Mouse (Mus musculus) liver, embryonic 12.5 days (tissue): ENCODE data around the gene Banf2. TPM values are rescaled to one million over a fixed set of nuclear protein-coding genes. Genes with fewer than 3 reads are reported as not detected.

Experiments
- ATAC-seq: fragments of 200-750 bp; cut with Nextera tagmentation; 2 replicates; pipeline ENCODE4 v1.8.0; 2017; ENCODE audit warnings: moderate number of reproducible peaks, mild to moderate bottlenecking, moderate library complexity
- H3K27ac ChIP-seq: fragments of 300-500 bp; sonication (generic); 2 replicates; pipeline ENCODE4 v1.5.1; 2016; ENCODE audit warnings: mild to moderate bottlenecking
- H3K27me3 ChIP-seq: fragments of 300-500 bp; sonication (generic); replicated peaks from 2 replicates; pipeline ENCODE4 v1.6.1; 2016; ENCODE audit warnings: mild to moderate bottlenecking, moderate library complexity
- H3K36me3 ChIP-seq: fragments of 300-500 bp; sonication (generic); 2 replicates; pipeline ENCODE4 v1.6.1; 2016; ENCODE audit warnings: mild to moderate bottlenecking, moderate library complexity
- H3K4me1 ChIP-seq: fragments of 300-500 bp; sonication (generic); 2 replicates; pipeline ENCODE4 v1.6.1; 2016
- H3K4me2 ChIP-seq: fragments of 300-500 bp; sonication (generic); 2 replicates; pipeline ENCODE4 v1.6.1; 2016; ENCODE audit warnings: mild to moderate bottlenecking, moderate library complexity
- H3K4me3 ChIP-seq: fragments of 300-500 bp; sonication (generic); 2 replicates; pipeline ENCODE4 v1.5.1; 2016; ENCODE audit warnings: mild to moderate bottlenecking, moderate library complexity
- H3K9ac ChIP-seq: fragments of 300-500 bp; sonication (generic); 2 replicates; pipeline ENCODE4 v1.6.1; 2016; ENCODE audit warnings: mild to moderate bottlenecking, moderate library complexity
- H3K9me3 ChIP-seq: fragments of 300-500 bp; sonication (generic); replicated peaks from 2 replicates; pipeline ENCODE4 v1.6.1; 2016; ENCODE audit warnings: mild to moderate bottlenecking, moderate library complexity
- WGBS: fragments of 180-500 bp; shearing (Covaris S2); methylation state at CpG from one replicate; pipeline ENCODE4 v1.1.7; 2016; ENCODE audit not compliant: insufficient replicate concordance; 5-methylcytosine and 5-hydroxymethylcytosine counted together
- polyA plus RNA-seq: library from polyadenylated mRNA; unstranded; fragments of >200 nt; fragmentation: Nextera tagmentation; extraction: Ambion mirVana; gene quantifications from 2 replicates; pipeline ENCODE4 v1.2.1, GENCODE M21; 2016

Banf2 gene
- polyA plus RNA-seq, 1 experiment from 2014 or later: not detected

GRCm38 (mm10) chr2:144112666-144113065, 79.8 kb downstream of the Banf2 start:
- no peak overlapping the region for H3K4me2 ChIP-seq
- H3K4me3 ChIP-seq: no peak overlapping the region
- H3K27ac ChIP-seq: no peak overlapping the region
- no peaks in the 10 kb centered on the region for H3K36me3 ChIP-seq
- ATAC-seq: no peak
- no peak overlapping the region for H3K9ac ChIP-seq
- H3K27me3 ChIP-seq: no peaks in the 10 kb centered on the region
- WGBS: 26% methylated on average over 5 of the region's 5 CpGs
- H3K4me1 ChIP-seq: no peaks in the 10 kb centered on the region
- no peaks in the 10 kb centered on the region for H3K9me3 ChIP-seq

- Histone ChIP-seq H3K4me3 (no peak overlapping the region), H3K4me2 (no peak overlapping the region), H3K9me3 (no peaks in the 10 kb centered on the region), H3K36me3 (no peaks in the 10 kb centered on the region), H3K27me3 (no peaks in the 10 kb centered on the region), H3K27ac (no peak overlapping the region), H3K9ac (no peak overlapping the region), H3K4me1 (no peaks in the 10 kb centered on the region)
- ATAC-seq: no peak
- WGBS: 50% methylated on average over 2 of the region's 2 CpGs
Observed at GRCm38 (mm10) chr2:144118061-144118460, 85.2 kb downstream of the Banf2 start.

GRCm38 (mm10) chr2:144120186-144120823, 87.4 kb downstream of the Banf2 start:
- no peaks in the 10 kb centered on the region for H3K36me3 ChIP-seq
- no peak overlapping the region for H3K27ac ChIP-seq
- H3K4me2 ChIP-seq: no peak overlapping the region
- no peak for ATAC-seq
- no peak overlapping the region for H3K9ac ChIP-seq
- 70% methylated on average over 7 of the region's 7 CpGs for WGBS
- no peaks in the 10 kb centered on the region for H3K4me1 ChIP-seq
- H3K4me3 ChIP-seq: no peak overlapping the region
- no peaks in the 10 kb centered on the region for H3K9me3 ChIP-seq
- H3K27me3 ChIP-seq: no peaks in the 10 kb centered on the region

GRCm38 (mm10) chr2:144122068-144122467, 89.2 kb downstream of the Banf2 start:
- Histone ChIP-seq H3K27me3 (no peaks in the 10 kb centered on the region), H3K4me3 (no peak overlapping the region), H3K4me1 (no peaks in the 10 kb centered on the region), H3K27ac (no peak overlapping the region), H3K36me3 (no peaks in the 10 kb centered on the region), H3K4me2 (no peak overlapping the region), H3K9ac (no peak overlapping the region), H3K9me3 (no peaks in the 10 kb centered on the region)
- ATAC-seq: no peak
- 78% methylated on average over 16 of the region's 16 CpGs for WGBS

Other genes with a start within 250 kb of the Banf2 start
- gene Bfsp1, start 169.9 kb upstream of the Banf2 start, polyA plus RNA-seq: 0.33 and 0.45 TPM in 2 replicates
- gene Dstn, start 117.7 kb upstream of the Banf2 start, polyA plus RNA-seq: 126 and 136 TPM in 2 replicates
- 59.8 and 60.8 TPM in 2 replicates for gene Rrbp1, start 21.8 kb upstream of the Banf2 start, polyA plus RNA-seq
- gene Mgme1, start 237.6 kb downstream of the Banf2 start, polyA plus RNA-seq: 17.4 and 19.0 TPM in 2 replicates
- 104 and 107 TPM in 2 replicates for gene Snx5, start 237.8 kb downstream of the Banf2 start, polyA plus RNA-seq